Mouse (Mus musculus) intestine, embryonic 16.5 days (tissue): Measurements from ENCODE around the gene Eda2r. TPM values are rescaled to one million over a fixed set of nuclear protein-coding genes. Genes with fewer than 3 reads are reported as not detected.

Experiments
- ATAC-seq: fragments of 200-750 bp; cut with Nextera tagmentation; 2 replicates; pipeline ENCODE4 v1.8.0; 2017; ENCODE audit warnings: moderate TSS enrichment, moderate library complexity
- H3K27ac ChIP-seq: fragments of 300-500 bp; sonication (generic); 2 replicates; pipeline ENCODE4 v1.5.1; 2014; ENCODE audit warnings: mild to moderate bottlenecking, low read length
- H3K27me3 ChIP-seq: fragments of 300-500 bp; sonication (generic); replicated peaks from 2 replicates; pipeline ENCODE4 v1.6.1; 2014; ENCODE audit warnings: low read length, control low read depth, mixed read lengths; ENCODE audit not compliant: control insufficient read depth, insufficient read depth
- H3K36me3 ChIP-seq: fragments of 300-500 bp; sonication (generic); 2 replicates; pipeline ENCODE4 v1.6.1; 2014; ENCODE audit warnings: low read length, control low read depth; ENCODE audit not compliant: control insufficient read depth, insufficient read depth
- H3K4me1 ChIP-seq: fragments of 300-500 bp; sonication (generic); 2 replicates; pipeline ENCODE4 v1.6.1; 2014; ENCODE audit warnings: low read length, control low read depth, mixed read lengths; ENCODE audit not compliant: control insufficient read depth, insufficient read depth
- H3K4me2 ChIP-seq: fragments of 300-500 bp; sonication (generic); 2 replicates; pipeline ENCODE4 v1.6.1; 2014; ENCODE audit warnings: low read depth, low read length, control low read depth
- H3K4me3 ChIP-seq: fragments of 300-500 bp; sonication (generic); 2 replicates; pipeline ENCODE4 v1.5.1; 2014; ENCODE audit warnings: mild to moderate bottlenecking, low read length
- H3K9ac ChIP-seq: fragments of 300-500 bp; sonication (generic); 2 replicates; pipeline ENCODE4 v1.6.1; 2014; ENCODE audit warnings: low read depth, low read length
- H3K9me3 ChIP-seq: fragments of 300-500 bp; sonication (generic); 2 replicates; pipeline ENCODE4 v1.6.1; 2016; ENCODE audit warnings: low read length, control low read depth; ENCODE audit not compliant: control insufficient read depth
- WGBS: fragments of 180-500 bp; shearing (Covaris S2); extraction: QIAGEN DNeasy Blood & Tissue Kit; methylation state at CpG from one replicate; pipeline ENCODE4 v1.1.7; 2014; 5-methylcytosine and 5-hydroxymethylcytosine counted together
- polyA plus RNA-seq: library from polyadenylated mRNA; unstranded; fragments of >200 nt; fragmentation: Nextera tagmentation; extraction: Ambion mirVana; gene quantifications from 2 replicates; pipeline ENCODE4 v1.2.1, GENCODE M21; 2015

Eda2r gene
- polyA plus RNA-seq: 0.53 and 0.70 TPM in 2 replicates

DNA sequence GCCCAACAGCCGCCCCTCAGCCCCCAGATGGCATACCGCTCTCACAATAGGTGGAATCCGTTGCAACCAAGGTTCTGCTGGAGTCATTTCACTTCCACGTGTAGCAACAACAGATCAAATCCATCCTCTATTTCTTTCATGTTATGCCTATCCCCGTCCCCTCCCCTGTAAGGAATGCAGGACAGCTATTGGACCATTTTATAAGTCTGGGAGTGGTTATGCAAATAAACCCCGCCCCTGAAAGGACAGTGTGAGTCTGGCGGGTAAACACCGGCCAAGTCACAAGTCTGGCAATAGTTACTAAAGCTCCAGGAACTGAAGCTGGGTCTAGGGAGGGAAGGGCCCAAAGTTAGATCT is at the start of gene Eda2r:
Eda2r (minus strand) TSS at position 152 of the 357 bp plus-strand sequence.
- H3K4me2 ChIP-seq: peak within 1 kb of the TSS; percentile 44; the same call in 1 of the 2 replicates
- H3K36me3 ChIP-seq: no peaks in the 10 kb centered on the region
- H3K4me3 ChIP-seq: peak within 1 kb of the TSS; percentile 15
- WGBS: 19% methylated on average over 8 of the region's 8 CpGs
- no peak within 1 kb of the TSS for H3K9ac ChIP-seq
- no peaks in the 10 kb centered on the region for H3K27me3 ChIP-seq
- H3K27ac ChIP-seq: no peak within 1 kb of the TSS
- H3K9me3 ChIP-seq: no peaks in the 10 kb centered on the region
- ATAC-seq: peak; percentile 100
- H3K4me1 ChIP-seq: no peaks in the 10 kb centered on the region

DNA sequence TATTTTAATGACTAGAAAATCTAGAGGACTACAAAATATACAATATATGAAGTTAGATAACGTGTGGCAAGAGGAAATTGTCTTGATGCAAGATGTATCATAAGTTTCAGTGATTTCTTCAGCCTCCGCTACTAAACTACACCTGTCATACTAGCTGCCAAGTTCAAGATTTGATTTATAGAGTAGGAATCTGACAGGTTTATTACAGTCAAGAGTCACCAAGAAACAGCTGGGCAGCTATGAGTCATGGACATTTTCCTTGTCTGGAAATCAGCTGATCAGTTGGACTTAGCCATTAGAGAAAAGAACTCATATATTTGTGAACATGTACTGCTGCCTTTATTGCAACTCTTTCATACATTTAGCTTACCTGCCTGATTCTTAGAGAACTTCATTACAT is 20.9 kb upstream of the Eda2r start:
- Histone ChIP-seq H3K4me3 (no peak overlapping the region), H3K4me2 (no peak overlapping the region), H3K27ac (no peak overlapping the region), H3K9ac (no peak overlapping the region), H3K27me3 (no peaks in the 10 kb centered on the region), H3K36me3 (no peaks in the 10 kb centered on the region), H3K4me1 (no peaks in the 10 kb centered on the region), H3K9me3 (no peaks in the 10 kb centered on the region)
- 62% methylated on average over 2 of the region's 2 CpGs for WGBS
- peak; percentile 65; the same call in 1 of the 2 replicates for ATAC-seq

DNA sequence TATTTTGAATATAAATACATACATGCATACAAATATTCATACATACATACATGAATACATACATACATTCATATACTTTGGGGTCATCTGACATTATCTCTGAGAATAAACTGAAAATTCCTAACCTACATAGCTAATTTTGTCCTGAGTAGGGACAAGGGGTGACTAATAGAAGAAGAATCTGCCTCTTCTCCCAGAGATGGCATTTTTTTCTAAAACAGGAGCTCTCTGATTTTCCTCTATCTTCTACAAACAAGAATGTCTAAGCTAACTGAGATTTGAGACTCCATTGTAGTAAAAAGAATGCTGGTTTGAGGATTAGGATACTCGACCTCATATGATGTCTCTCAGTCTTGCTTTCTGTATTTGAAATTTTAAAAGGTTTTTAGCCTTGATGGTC is 1.1 kb upstream of the Eda2r start:
- WGBS: 60% methylated on average over 1 of the region's 1 CpGs
- ATAC-seq: no peak
- H3K27ac ChIP-seq: no peak overlapping the region

DNA sequence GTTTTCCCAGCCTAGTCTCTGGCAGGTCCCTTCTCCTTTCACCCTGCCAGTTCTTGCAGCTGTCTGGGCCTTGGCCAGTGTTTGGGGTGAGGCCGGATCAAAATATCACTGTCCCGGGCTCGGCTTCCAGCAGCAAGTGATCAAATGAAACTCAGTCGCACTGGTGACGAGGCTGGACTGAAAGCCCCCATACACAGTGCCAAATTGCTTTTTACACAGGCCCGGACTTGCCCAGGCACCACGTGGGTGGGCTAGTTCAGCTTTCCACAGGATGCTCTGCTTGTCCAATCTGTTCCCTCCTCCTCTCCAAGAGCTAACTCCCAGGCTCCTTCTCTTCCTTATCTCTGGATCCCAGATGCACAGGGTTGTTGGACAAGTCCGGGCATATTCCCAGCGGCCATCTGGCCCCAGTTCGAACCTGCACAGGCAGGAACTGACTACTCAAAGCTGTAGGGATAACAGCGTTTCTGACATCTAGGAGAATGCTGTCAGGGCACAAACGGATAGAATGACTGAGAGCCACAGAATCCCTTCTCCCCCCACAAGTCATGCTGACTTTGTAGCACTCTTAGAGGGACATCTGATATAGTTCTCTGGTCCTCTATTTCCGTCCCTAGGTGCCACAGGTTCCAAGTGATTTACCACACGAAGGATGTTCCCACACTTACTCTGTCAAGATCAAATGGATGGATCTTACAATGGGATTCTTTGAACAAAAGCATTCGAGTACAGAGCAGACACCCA is 523 bp downstream of the Eda2r start:
- ATAC-seq: peak; percentile 73
- H3K4me2 ChIP-seq: peak overlapping the region; percentile 44; the same call in 1 of the 2 replicates
- H3K4me3 ChIP-seq: peak overlapping the region; percentile 15
- no peaks in the 10 kb centered on the region for H3K27me3 ChIP-seq
- H3K36me3 ChIP-seq: no peaks in the 10 kb centered on the region
- H3K27ac ChIP-seq: no peak overlapping the region
- no peaks in the 10 kb centered on the region for H3K4me1 ChIP-seq
- no peaks in the 10 kb centered on the region for H3K9me3 ChIP-seq
- 26% methylated on average over 15 of the region's 15 CpGs for WGBS
- no peak overlapping the region for H3K9ac ChIP-seq

More for the DNA sequence above, 1.1 kb upstream of the Eda2r start:
- no peak overlapping the region for H3K4me2 ChIP-seq
- no peaks in the 10 kb centered on the region for H3K27me3 ChIP-seq
- no peak overlapping the region for H3K9ac ChIP-seq
- no peak overlapping the region for H3K4me3 ChIP-seq
- no peaks in the 10 kb centered on the region for H3K36me3 ChIP-seq
- H3K9me3 ChIP-seq: no peaks in the 10 kb centered on the region
- H3K4me1 ChIP-seq: no peaks in the 10 kb centered on the region

DNA sequence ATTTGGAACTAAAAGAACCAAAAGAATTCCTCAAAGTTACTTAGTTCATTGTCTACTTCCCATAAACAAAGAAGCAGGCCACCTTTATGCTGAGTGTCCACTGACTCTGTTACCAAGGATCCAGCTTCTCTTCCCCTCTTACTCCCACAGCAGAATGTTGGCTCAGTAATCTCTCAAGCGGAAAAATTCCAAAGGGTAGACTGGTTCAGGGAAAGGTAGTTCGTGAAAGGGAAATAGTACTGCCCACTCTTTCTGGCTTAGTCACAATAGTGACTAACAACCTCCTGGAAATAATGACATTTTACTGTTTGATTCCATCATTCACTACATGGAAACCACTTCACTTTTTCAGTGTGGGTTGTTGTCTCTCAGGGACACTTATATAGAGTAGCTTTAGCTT is 4.2 kb downstream of the Eda2r start:
- Histone ChIP-seq H3K9ac (no peak overlapping the region), H3K4me3 (no peak overlapping the region)

DNA sequence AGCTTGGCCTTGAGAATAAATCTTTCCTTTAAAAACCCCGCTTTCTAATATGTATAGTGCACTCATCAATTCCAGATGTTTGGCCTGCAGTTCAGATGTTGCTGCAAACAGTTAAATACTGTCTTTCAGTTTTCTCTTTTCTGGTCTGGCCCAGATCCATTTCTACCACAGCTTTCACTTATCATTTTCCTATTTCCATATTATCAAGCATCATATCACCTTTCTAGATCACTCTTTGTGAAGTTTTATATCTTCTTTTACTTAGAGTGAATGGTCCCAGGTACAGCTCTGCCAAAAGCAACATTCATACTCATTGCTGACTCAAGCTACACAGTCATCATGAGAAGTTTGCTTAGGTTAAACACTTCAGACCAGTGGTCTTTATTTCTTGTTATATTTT is 7.8 kb downstream of the Eda2r start:
- Histone ChIP-seq H3K36me3 (no peaks in the 10 kb centered on the region), H3K4me2 (no peak overlapping the region), H3K9me3 (no peaks in the 10 kb centered on the region), H3K9ac (no peak overlapping the region), H3K4me1 (no peaks in the 10 kb centered on the region), H3K27me3 (no peaks in the 10 kb centered on the region), H3K4me3 (no peak overlapping the region), H3K27ac (no peak overlapping the region)
- ATAC-seq: no peak
- 54% methylated on average over 1 of the region's 1 CpGs for WGBS

More for the DNA sequence above, 4.2 kb downstream of the Eda2r start:
- no peaks in the 10 kb centered on the region for H3K9me3 ChIP-seq
- no peak overlapping the region for H3K27ac ChIP-seq
- no peaks in the 10 kb centered on the region for H3K36me3 ChIP-seq
- H3K4me1 ChIP-seq: no peaks in the 10 kb centered on the region
- H3K27me3 ChIP-seq: no peaks in the 10 kb centered on the region
- H3K4me2 ChIP-seq: no peak overlapping the region
- ATAC-seq: no peak
- WGBS: 80% methylated on average over 2 of the region's 2 CpGs

DNA sequence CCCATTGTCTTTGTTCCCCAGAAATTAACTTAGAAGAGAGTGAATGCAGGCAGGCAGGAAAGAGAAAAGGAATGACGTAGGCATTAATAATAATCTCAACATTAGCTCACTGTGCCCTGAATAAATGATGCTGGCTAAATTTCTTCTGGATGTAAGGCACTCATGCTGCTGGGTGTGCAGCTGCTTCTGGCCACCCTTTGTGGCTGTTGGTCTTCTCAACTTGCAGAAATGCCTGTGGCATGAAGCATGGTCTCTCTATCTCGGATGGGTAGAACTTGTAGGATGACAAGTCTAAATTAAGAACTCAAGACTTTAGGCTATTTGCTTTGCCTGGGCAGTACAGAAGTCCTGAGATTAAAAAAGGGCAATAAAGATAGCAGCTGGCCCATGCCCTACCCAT is 8.3 kb downstream of the Eda2r start:
- H3K27ac ChIP-seq: no peak overlapping the region
- no peaks in the 10 kb centered on the region for H3K4me1 ChIP-seq
- H3K9me3 ChIP-seq: no peaks in the 10 kb centered on the region
- H3K36me3 ChIP-seq: no peaks in the 10 kb centered on the region
- 72% methylated on average over 2 of the region's 2 CpGs for WGBS
- H3K27me3 ChIP-seq: no peaks in the 10 kb centered on the region
- no peak overlapping the region for H3K4me2 ChIP-seq
- ATAC-seq: no peak
- no peak overlapping the region for H3K4me3 ChIP-seq
- H3K9ac ChIP-seq: no peak overlapping the region

DNA sequence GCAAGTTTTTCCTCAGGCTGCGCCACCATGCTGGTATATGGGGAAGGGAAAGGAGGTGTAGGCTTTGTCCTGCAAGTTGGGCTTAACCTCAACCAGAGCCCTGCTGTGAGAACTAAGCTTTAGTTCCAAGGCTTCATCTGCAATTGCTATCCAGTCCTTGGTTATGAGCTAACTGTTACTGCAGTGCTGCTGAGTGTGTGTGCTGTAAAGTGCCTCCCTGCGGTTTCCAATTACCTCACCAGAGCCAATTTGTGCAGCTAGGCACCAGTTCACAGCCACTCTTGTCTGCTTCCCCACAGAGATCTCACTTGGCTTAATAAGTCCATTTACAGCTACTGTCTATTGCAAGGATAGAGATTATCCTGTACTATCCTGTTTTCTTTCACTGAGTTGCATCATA is 16.1 kb downstream of the Eda2r start:
- H3K27me3 ChIP-seq: no peaks in the 10 kb centered on the region
- no peaks in the 10 kb centered on the region for H3K4me1 ChIP-seq
- H3K9ac ChIP-seq: no peak overlapping the region
- no peak for ATAC-seq
- no peak overlapping the region for H3K27ac ChIP-seq
- no peak overlapping the region for H3K4me2 ChIP-seq
- WGBS: 63% methylated on average over 2 of the region's 2 CpGs
- H3K36me3 ChIP-seq: no peaks in the 10 kb centered on the region
- H3K4me3 ChIP-seq: no peak overlapping the region
- H3K9me3 ChIP-seq: no peaks in the 10 kb centered on the region

DNA sequence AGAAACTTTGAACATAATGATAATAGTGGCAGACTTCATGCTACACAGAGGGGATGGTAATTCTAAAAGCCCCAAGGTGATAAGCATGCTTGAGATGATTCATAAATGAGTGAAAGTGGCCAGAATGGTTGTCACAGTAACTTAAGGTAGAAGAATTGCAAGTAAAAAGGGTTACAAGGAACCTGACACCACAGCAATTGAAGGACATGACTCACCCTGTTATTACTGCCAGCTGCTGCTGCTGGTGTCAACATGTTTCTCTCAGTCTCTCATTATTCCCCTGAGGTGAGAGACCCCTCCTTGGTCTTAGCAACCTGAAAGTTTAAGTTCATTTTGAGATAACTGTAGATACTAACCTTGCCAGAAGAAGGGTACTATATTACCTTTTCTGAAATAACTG is 49.1 kb downstream of the Eda2r start:
- no peak overlapping the region for H3K4me3 ChIP-seq
- no peaks in the 10 kb centered on the region for H3K27me3 ChIP-seq
- H3K4me2 ChIP-seq: no peak overlapping the region
- no peaks in the 10 kb centered on the region for H3K36me3 ChIP-seq
- H3K9me3 ChIP-seq: no peaks in the 10 kb centered on the region
- no peak overlapping the region for H3K27ac ChIP-seq
- no peak overlapping the region for H3K9ac ChIP-seq
- no peak for ATAC-seq
- no peaks in the 10 kb centered on the region for H3K4me1 ChIP-seq
